Mouse (Mus musculus) adrenal gland, postnatal 25 days (tissue): ENCODE measurements at regions not wholly inside any gene's neighbourhood (a gene's known extent, or its start where the extent isn't known, plus 50 kb on each side); places are given as distances from the start of the nearest gene placed in this dataset.

ENCODE experiments used
- DNase-seq: peaks from one replicate; pipeline ENCODE4 v3.0.0; 2021; ENCODE audit warnings: mixed read lengths

- DNase-seq, result no peak
Measured at GRCm38 (mm10) chr11:89247991-89248390, 54.1 kb downstream of the Nog start.

DNA sequence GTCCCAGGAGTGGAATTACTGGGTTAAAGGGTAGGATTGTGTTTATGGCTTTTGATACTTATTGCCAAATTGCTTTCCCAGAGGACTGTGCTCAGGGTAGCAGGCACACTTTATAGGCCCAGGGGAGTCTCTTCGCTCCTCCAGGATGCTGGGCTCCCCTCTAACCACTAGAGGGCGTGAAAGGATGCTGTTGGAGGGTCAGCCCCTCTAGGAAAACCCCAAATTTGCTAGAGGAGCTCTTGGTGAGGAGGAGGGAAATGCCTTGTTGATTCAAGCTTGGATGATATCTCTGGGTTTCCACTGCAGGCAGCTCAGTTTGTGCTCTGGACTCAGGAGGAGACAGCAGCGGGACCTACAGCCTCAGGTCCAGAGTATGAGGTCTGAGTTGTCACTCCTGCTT is 58.8 kb downstream of the Nog start:
- no peak for DNase-seq

DNA sequence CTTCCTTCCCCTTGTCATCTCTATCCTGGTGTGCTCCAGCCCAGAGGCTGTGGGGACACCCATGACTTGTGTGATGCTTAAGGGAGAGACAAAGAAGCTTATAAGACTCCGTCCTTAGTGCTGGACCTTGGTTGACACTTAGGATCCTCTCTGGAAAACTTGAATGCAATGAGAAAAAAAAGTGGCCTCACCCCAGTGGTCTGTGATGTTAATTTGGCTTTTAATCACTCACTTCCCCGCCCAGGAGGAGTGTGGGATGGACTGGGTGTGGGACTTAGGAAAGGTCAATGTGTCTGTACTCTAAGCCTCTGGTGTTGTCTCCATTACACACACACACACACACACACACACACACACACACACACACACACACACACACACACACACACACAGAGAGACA is 60.0 kb downstream of the Nog start:
- no peak for DNase-seq

- DNase-seq, result no peak
Measured at GRCm38 (mm10) chr11:89239891-89240290, 62.2 kb downstream of the Nog start.

GRCm38 (mm10) chr11:89236904-89237303 is 65.2 kb downstream of the Nog start:
- DNase-seq, result no peak

- DNase-seq, result no peak
Measured at GRCm38 (mm10) chr11:89232884-89233480, 69.2 kb downstream of the Nog start.

DNA sequence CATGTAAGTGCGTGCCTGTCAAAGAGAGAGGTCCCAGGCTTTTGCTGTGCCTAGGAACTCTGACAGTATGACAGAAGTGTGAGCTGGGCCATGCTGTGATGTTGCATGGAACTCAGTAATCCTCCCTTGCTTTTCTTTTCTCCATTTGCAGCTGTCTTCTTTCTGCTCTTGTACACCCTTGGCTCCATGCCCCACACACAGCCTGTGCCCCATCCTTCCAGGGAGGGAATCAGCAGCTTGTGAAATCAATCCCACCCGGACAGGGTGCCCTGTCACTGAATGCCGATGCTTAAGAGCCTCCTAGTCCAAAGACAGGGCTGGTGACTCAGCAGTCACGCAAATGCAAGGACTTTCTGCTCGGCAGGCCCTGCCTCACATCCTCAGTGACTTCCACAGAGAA is 72.4 kb downstream of the Nog start:
- DNase-seq, result no peak

- DNase-seq, result no peak
Measured at GRCm38 (mm10) chr11:89213204-89213603, 88.9 kb downstream of the Nog start.

DNA sequence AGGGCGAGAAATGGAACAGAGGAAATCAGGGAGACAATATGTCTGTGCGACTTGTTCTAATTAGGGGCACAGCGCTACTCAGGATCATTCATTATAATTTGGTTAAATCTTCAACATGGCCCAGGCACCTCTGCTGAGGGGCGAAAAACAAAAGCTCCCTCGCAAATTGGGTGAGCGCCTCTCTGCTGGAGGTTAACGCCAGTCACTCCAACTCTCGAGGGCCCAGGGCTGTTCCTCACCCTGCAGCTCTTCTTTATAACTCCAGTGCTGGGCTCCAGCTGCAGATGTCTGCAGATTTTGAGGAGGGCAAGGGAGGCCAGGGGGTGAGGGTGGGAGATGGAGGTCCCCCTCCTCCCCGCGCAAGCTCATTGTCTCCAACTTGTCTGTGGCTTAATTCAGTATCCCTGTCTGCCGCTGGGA is 92.6 kb downstream of the Nog start:
- no peak for DNase-seq

DNA sequence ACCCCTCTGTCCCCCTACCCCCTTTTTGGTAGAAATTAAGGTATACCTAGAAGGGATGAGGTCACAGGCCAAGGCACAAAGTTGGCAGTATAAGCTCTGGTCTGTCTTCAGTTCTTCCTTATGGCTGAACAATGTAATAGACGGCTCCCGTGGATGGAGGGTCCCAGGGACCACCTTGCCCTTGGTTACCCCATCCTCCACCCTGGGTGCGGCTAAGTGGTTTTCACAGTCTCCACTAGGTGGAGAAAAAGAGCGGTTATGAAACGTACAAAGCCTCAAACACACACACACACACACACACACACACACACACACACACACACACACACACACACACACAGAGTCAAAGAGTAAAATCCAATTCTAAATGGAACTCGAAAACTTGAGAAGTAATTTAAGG is 93.1 kb downstream of the Nog start:
- no peak for DNase-seq

- DNase-seq, result no peak
Measured at GRCm38 (mm10) chr11:89206788-89207187, 95.3 kb downstream of the Nog start.

DNA sequence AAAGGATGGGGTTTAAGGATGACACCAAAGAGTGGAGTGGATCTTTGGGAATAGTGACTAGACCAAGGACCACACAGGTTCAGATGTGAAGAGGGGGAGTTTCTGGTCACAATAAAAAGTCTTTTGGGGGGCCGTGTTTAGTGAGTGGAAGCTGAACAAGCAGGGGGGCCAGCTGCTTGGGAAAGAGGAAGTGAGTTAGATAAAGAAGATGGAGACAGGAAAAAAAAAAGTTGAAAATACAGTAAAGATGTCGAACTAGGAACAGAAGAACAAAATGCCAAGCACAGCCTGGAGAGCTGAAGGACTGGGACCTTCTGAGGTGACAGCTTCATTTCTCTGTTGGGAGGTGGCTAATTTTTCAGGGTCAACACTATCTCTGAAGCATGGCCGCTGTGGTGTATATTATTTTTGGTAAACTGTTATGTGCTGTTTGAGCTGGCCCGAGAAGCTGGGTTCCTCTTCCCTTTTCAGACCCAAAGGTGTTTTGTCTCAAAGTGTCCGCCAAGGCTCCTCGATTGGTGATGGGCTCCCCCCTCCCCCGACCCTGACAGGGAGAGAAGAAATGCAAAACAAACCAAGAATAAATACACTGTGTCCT is 97.1 kb downstream of the Nog start:
- DNase-seq, result no peak

DNA sequence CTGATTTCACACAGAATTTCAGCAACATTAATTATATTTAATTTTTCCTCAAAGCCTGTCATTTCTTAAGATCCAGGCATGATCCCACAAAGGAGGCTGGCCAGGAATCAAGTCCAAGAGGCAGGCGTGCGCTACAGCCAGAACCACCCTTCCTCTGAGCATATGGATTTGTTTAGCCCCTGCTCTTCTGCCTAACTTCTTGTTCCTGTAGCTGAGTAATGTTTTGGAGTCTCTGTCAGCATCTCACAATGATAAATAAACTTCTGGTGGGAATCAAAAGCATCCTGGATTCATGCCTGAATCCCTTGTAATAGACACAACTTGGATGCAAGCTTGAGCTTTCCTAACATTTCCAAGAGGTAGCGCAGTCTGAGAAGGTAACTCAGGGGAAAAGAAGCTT is 101.7 kb downstream of the Nog start:
- DNase-seq, result no peak

GRCm38 (mm10) chr11:89192815-89193214 is 109.3 kb downstream of the Nog start:
- no peak for DNase-seq

DNA sequence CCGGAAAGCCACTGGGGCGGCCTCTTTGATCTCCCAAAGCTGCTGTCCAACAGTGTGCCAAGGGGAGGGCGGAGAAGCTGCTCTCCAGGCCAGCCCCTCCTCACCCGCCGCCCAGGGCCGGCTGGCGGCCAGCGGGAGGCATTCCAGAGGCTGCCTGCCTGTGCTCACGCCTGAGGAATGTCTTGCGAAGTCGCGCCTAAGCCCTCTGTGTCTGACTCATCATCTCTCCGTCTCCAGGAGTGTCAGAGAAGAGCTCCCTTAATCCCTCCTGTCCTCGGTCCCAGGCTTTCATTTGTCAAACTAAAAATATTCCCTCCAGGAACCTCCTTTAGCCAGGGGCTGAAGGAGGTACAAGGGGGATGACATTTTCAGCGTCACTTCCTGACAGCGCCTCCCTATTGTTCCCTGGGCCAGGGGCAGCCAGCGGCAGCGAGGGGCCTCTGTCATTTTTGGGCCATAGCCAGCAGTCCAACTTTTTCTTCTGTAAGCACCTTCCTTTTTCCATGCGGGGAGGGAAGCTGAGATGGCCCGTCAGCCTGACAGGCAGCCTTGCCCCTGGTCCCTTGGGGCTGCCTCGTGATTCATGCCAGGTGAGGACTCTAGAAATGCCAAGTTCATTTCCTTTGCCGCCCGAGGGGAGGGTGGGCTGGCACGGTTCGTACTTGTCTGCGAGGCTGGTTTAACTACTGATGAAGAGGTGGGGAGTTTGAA is 113.4 kb downstream of the Gm525 start:
- DNase-seq, result peak; percentile 77

DNA sequence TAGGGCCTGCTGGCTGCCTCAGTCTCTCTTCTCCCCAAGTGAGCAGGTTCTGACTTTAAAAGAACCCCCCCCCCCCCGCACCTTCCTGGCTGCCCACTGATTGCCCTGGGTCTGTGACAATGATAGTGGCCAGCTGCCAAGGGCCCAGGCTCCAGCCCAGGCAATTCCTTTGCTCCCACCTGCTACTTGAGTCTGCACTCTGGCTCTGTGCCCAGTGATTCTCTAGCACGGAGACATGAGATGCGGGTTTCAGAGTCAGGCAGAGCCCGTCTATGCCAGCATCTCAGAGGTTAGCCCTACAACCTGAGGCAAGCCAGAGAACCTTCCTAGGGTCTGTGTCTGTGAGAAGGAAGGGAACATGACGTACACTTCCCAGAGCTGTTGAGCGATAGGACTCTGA is 112.2 kb downstream of the Gm525 start:
- peak; percentile 41 for DNase-seq

- DNase-seq, result no peak
Measured at GRCm38 (mm10) chr11:89181471-89181870, 107.8 kb downstream of the Gm525 start.

GRCm38 (mm10) chr11:89178436-89178835 is 104.8 kb downstream of the Gm525 start:
- no peak for DNase-seq

GRCm38 (mm10) chr11:89175511-89175910 is 101.9 kb downstream of the Gm525 start:
- DNase-seq, result no peak

- no peak for DNase-seq
Measured at GRCm38 (mm10) chr11:89174967-89175366, 101.3 kb downstream of the Gm525 start.

DNA sequence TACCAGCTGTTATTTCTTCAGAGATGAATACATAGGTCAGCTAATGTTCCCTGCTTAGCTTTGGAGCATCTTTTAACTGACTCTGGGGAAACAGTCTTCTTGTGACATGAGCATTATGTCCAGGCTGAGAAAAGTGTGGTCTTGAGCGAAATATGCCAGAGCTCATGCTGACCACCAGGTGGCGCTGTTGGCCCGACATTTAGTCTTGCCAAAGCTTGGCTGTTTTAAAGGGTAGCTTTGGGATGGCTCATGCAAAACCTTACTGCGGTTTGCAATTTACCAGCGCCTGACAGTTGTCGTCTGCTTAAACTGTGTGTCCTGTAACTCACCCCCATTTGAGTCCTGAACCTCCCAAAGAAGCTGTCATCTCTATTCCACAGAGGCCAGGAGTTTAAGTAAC is 91.6 kb downstream of the Gm525 start:
- peak; percentile 91 for DNase-seq

DNA sequence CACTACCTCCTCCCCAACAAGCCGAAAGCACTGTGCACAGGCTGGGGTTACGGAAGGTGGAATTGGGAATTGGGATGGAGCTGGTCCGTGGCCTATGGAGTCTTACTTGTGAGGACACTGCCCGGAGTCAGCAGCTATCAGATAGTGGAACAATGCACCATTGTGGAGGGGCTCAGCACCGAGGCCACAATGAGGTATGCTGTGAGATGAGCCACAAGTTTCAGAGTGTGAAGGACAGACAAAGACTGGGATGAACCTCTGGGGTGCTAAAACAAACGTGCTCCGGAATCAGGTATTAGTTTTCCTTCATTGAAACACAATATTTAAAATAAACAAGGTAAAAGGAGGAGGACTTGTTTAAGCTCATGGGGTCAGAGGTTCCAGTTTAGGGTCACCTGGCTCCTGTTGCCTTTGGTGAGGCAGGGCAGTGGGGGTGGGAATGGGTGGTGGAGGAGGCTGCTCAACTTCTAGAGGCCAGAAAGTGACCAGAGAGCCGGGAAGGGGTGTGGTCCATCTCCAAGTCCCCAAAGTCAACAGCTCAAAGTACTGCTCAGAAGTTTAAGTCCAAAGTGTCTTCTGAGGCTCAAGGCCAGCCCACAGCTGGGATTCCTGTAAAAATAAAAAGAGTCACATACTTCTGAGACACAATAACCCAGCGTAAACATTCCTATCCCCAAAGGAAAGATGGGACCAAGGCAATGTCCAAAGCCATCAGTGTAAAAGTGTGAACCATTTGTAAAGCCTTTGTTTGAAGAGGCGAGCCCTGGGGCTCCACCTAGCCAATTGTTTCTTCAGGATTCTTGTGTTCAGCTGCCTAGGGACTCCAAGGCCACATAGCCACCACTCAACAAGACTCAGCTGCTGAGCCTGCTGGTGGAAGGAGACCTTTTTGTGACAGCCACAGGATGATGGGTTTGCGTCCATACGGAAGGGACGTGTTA is 80.1 kb downstream of the Gm525 start:
- DNase-seq, result no peak

GRCm38 (mm10) chr11:89147990-89148389 is 74.3 kb downstream of the Gm525 start:
- DNase-seq, result no peak
